Mouse (Mus musculus) right cerebral cortex, postnatal 4 days (tissue): ENCODE data around the gene Cytip.
A peak's percentile ranks its signal among the peaks of the same experiment; 100 is the strongest.

Experiments
- DNase-seq: peaks from one replicate; pipeline ENCODE4 v3.0.0-alpha.2; 2022

Cytip gene

DNA sequence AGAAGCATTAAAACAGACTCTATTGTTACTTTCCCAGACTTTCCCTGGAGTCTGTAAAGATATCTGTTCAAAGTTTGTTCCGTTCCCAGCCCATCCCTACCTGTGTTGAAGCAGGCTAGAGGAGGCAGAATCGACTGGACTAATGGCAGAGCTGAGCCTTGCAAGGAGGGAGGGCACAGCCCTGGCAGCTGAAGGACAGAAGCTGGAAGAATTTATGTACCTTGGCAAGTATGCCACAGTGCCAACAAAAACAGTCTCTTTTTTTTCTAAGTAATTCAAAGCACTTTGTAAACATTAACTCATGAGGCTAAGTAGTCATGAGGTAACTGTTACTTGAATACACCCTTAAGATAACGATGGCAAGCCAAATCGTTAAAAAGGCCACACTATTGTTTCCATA is at the start of gene Cytip:
TSS of gene Cytip (minus strand) at position 187 of the 400 bp plus-strand sequence.
- no peak for DNase-seq

GRCm38 (mm10) chr2:58240639-58241038 is 45.3 kb upstream of the Cytip start:
- DNase-seq: no peak

- no peak for DNase-seq
Measured at GRCm38 (mm10) chr2:58237487-58237886, 42.2 kb upstream of the Cytip start.

GRCm38 (mm10) chr2:58199442-58199841 is 4.1 kb upstream of the Cytip start:
- peak; percentile 69 for DNase-seq

- DNase-seq: no peak
Measured at GRCm38 (mm10) chr2:58196880-58197279, 1.5 kb upstream of the Cytip start.

GRCm38 (mm10) chr2:58194422-58195115 is 763 bp downstream of the Cytip start:
- no peak for DNase-seq

DNA sequence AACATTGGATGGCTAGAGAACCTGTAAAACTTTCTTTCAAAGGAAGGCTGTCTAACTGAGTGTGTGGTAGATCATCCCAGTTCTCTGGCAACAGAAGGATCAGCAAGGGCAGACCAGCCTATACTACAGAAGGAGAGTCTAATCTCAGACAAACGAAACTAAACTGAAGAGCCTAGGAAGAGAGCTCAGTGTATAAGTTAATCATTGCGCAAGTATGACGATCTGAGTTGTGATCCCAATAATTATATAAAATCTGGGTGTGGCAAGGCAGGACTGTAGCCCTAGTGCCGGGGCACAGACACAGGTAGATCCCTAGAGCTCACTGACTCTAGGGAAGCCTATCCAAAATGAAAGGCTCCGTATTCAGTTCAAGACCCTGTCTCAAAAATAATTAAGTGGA is 3.2 kb downstream of the Cytip start:
- no peak for DNase-seq

DNA sequence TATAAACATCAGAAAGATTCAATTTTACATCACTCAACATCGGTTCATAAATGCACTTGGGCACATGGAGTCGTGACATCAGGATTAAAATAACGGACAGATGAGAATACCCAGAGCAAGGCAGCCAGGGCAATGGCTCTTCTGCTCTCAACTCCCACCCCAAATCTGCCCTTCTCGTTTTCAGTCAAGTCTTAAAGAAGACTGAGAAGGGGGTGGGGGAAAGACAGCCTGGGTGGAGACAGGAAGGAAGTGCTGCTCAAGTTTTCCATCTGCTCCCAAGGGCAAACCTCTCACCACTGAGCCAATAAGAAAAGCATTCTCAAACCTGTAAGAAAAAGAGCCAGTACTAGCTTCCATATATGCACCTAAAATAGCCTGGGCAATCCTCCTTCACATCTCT is 5.8 kb downstream of the Cytip start:
- DNase-seq: no peak

- no peak for DNase-seq
Measured at GRCm38 (mm10) chr2:58188903-58189302, 6.4 kb downstream of the Cytip start.

DNA sequence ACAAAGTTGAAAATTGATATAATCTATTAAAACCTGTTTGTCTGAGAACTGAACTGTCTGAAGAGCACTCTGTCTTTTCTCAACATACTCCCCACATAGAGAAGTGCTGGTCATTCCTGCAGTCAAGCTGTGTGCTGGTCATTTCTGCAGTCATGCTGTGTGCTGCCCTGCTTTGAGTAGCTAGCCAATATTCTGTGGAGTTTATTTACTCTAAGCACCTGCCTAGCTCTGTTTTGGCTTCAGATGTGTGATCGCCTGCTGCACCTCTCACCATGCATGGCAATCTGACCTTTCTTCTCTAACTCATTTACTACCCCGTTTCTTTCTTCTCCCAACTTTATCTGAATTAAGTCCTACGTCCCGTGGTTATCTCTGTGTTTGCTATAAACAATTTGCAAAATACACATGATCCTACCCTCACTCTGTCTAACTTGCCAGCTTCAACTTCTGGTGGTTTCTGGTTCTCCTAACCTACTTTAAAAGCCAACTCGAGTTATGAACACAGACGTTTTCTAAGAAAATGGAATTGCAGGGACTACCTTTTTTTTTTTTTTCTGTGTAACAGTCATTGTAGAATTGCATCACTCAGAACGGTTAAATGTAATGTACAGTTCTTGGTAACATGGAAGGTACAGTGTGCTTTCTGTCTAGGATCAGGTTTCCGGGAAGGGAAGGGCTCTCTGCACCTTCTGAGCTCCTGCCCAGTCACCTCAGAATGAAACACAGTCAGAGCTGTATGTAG is 7.9 kb downstream of the Cytip start:
- no peak for DNase-seq

GRCm38 (mm10) chr2:58184197-58184596 is 11.1 kb downstream of the Cytip start:
- DNase-seq: no peak

DNA sequence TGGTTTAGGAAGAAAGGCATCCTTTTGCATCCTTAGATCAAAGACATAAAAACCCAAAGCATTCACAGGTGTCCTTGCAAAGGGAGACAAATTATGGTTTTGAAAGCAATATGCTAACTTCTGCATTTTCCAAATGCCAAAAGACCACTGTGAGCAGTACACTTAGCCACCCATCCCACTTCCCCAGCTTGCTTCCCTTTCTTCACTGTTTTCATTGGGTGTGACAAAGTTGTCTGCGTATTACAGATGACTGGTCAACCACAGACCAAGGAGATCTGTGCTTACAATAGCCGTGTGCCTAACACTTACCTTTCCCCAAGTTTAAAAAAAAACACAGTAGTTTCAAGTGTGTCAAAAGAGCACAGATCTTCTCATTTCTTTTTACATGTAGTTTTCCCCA is 11.7 kb downstream of the Cytip start:
- no peak for DNase-seq

GRCm38 (mm10) chr2:58180776-58181175 is 14.6 kb downstream of the Cytip start:
- DNase-seq: no peak

DNA sequence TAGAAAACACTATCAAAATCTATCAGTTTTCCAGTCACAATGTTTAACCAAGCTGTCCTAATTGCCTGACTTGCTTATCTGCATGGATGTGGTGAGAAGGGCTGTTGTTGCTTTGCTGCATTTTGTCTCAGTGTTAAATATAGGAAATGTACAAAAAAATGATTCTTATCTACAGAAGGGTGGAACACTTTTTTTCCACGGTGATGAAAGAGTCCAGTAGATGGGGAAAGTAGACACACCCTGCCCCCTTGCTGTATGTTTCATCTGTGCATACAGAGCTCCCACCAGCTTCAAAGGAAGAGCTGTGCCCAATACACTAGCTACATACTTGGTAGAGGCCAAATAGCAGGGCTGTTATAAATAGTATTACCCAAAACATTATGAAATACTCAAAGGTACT is 16.3 kb downstream of the Cytip start:
- no peak for DNase-seq

DNA sequence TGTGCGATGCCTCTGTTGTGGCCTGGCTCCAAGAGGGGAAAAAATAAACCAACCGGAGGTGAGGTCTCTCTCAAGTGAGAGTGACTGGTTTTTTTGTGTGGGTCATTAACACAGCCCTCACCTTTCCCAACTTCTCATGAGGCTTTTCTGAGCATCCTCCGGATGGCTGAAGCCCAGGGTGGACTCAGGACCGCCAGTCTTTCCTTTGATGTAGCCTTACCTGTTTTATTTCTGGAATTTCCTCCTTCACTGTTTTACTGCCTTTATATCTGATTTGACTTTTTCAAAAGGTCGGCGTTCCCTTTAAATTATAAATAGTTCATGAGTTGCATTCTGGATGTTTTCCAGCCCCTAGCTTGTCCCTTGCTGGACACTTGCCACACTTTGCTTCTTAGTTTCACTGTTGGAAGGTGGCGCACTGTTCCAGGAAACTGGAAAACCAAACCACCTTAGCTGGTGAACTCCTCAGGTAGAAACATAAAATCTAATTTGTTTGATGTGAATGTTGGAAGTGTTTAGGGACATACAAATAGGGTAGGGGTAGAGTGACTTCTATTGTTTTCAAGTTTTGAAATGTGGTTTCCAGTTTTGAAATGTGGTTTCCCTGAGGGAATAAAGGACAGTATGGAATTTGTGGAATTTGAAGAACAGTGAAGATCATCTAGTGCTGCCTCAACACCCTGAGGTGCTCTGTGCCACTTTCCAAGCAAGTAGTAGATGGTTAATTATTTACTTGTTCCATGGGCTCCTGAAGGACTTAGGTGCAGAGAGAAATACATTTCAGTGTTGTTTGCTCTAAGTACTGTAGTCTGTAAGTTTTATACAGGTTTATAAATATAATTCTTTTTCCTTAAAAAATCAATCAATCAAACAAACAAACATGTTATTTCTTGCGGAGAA is 19.7 kb downstream of the Cytip start:
- DNase-seq: no peak

- peak; percentile 28 for DNase-seq
Measured at GRCm38 (mm10) chr2:58174476-58175286, 20.7 kb downstream of the Cytip start.

DNA sequence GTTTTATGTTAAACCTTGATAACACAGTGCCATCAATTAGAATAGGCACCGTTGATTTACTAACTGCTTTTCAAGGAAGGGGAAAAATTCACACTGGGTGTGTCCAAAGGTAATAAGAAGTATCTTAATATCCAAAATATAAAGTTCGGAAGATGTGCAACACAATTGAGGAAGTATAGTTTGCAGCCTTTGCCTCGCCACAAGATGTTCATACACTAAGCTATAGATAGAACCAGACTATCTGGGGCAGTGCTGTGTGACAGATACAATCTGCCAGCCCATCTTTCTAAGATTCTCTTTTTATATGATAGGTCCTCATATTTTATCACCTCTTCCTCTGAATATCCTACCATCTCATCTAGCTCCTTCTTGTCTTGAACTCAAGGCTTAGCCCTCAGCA is 22.4 kb downstream of the Cytip start:
- no peak for DNase-seq

DNA sequence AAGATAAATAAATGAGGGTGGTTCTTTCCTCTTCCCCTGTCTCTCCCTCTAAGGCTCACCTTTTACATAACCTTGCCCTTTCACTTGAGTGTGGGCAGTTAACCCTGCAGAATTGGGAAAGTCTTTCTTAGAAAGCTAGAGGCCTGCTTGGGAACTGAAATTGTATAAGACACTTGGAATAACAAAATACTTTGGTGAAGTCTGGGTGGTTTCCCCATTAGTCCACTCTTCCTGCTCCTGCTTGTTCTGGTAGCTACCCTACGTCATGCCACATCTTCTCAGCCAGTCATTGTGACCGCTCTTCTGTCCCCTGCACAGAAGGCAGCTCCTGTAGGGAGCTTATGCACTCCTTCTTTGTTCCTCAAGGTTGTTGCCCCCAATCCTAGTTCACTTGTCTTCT is 26.2 kb downstream of the Cytip start:
- no peak for DNase-seq

GRCm38 (mm10) chr2:58167654-58168053 is 27.7 kb downstream of the Cytip start:
- DNase-seq: no peak

DNA sequence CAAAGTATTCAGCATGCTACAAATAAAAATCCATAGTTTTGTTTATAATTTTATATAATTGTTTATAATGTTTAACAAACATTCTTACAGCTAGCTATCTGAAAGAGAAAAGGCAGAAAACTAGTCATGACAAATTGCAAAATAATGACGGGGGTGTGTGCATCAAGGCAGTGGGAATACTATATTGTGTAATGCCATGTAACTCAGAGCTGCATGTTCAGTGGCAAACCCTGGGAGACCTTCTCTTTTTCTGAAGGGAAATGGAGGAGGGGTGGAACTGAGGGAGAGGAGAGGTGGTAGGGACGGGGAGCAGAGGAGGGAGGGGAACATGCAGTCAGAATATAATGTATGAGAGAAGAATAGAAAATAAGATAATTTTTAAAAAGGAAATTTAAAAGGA is 28.6 kb downstream of the Cytip start:
- DNase-seq: no peak

DNA sequence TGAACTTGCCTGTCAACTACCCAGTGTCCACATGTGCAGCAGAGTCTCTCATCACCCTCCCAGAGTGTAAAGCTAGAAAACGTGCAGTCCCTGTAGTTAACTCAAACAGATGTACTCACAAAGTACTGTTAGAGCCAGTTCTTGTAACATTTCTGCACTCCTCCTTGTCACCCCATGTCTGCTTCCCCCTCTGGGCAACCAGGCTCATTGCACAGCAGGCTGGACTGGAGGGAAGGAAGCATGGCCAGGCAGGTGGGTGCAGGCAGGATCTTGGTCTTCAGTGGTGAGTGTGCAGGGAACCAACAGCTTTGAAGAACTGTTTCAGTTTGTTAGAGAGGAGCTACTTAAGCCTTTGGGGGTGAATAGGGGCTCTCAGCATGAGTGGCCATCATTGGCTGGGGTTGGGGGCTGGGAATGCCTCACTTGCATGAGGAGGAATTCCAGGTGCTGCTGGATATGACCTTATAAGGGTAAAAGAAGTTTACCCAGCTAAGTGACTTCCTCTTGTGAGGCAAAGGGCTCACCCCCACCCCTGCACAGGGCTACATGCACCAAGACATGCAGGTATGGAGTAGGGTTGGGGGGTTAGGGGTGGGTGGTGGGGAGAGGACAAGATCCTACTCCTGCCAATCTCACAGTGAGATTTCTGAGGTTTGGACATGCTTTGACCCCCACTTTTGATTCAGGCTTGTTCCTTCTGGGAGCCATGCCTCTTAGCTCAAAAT is 31.7 kb downstream of the Cytip start:
- DNase-seq: no peak

- no peak for DNase-seq
Measured at GRCm38 (mm10) chr2:58161813-58162212, 33.5 kb downstream of the Cytip start.
